Mouse (Mus musculus) heart, embryonic 15.5 days (tissue): Measurements from ENCODE around the gene Myl7. TPM values are rescaled to one million over a fixed set of nuclear protein-coding genes. Genes with fewer than 3 reads are reported as not detected.

Experiments
- ATAC-seq: fragments of 200-750 bp; cut with Nextera tagmentation; replicated peaks from 2 replicates; pipeline ENCODE4 v1.8.0; 2017; ENCODE audit warnings: low read depth, moderate TSS enrichment; ENCODE audit not compliant: insufficient number of reproducible peaks, insufficient read depth, low FRiP score
- H3K27ac ChIP-seq: fragments of 300-500 bp; sonication (generic); 2 replicates; pipeline ENCODE4 v1.5.1; 2015; ENCODE audit warnings: mild to moderate bottlenecking, inconsistent platforms
- H3K27me3 ChIP-seq: fragments of 300-500 bp; sonication (generic); 2 replicates; pipeline ENCODE4 v1.6.1; 2015; ENCODE audit warnings: inconsistent platforms
- H3K36me3 ChIP-seq: fragments of 300-500 bp; sonication (generic); 2 replicates; pipeline ENCODE4 v1.6.1; 2015; ENCODE audit warnings: mild to moderate bottlenecking, inconsistent platforms
- H3K4me1 ChIP-seq: fragments of 300-500 bp; sonication (generic); replicated peaks from 2 replicates; pipeline ENCODE4 v1.6.1; 2015; ENCODE audit warnings: inconsistent platforms
- H3K4me2 ChIP-seq: fragments of 300-500 bp; sonication (generic); 2 replicates; pipeline ENCODE4 v1.6.1; 2015; ENCODE audit warnings: inconsistent platforms, mild to moderate bottlenecking, moderate library complexity
- H3K4me3 ChIP-seq: fragments of 300-500 bp; sonication (generic); 2 replicates; pipeline ENCODE4 v1.5.1; 2015; ENCODE audit warnings: mild to moderate bottlenecking, inconsistent platforms
- H3K9ac ChIP-seq: fragments of 300-500 bp; sonication (generic); 2 replicates; pipeline ENCODE4 v1.6.1; 2015; ENCODE audit warnings: mild to moderate bottlenecking, inconsistent platforms
- H3K9me3 ChIP-seq: fragments of 300-500 bp; sonication (generic); replicated peaks from 2 replicates; pipeline ENCODE4 v1.6.1; 2016; ENCODE audit warnings: inconsistent platforms
- WGBS: fragments of 180-500 bp; shearing (Covaris S2); methylation state at CpG from one replicate; pipeline ENCODE4 v1.1.7; 2015; ENCODE audit warnings: mixed read lengths; 5-methylcytosine and 5-hydroxymethylcytosine counted together
- polyA plus RNA-seq: library from polyadenylated mRNA; unstranded; fragments of >200 nt; fragmentation: Nextera tagmentation; extraction: Ambion mirVana; gene quantifications from 2 replicates; pipeline ENCODE4 v1.2.1, GENCODE M21; 2015

The Myl7 gene
- polyA plus RNA-seq, 1 experiment from 2014 or later: 4,168 TPM

DNA sequence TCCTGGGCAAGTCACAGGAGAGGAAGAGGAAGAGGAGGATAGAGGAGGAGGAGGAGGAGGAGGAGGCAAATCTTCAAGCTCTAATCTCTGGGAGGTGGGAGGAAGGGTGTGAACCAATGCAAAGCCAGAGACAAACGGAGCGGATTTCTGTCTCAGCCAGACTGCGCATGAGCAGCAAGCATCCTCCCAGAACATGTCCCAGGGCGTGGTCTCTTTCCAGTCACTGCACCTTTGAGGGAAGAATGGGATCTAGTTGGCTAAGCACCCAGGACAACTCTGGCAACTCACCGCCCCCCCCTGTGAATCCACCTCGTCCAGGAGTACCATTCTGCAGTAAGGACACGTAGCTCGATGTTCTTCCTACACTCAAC lies 17.6 kb upstream of the Myl7 start:
- WGBS: 68% methylated on average over 8 of the region's 8 CpGs
- no peak overlapping the region for H3K9ac ChIP-seq
- no peaks in the 10 kb centered on the region for H3K36me3 ChIP-seq
- no peaks in the 10 kb centered on the region for H3K9me3 ChIP-seq
- H3K4me1 ChIP-seq: peaks cover 36% of the 10 kb centered on the region
- ATAC-seq: no peak
- H3K27ac ChIP-seq: no peak overlapping the region
- no peak overlapping the region for H3K4me3 ChIP-seq
- no peak overlapping the region; the same call in 1 of the 2 replicates for H3K4me2 ChIP-seq
- H3K27me3 ChIP-seq: no peaks in the 10 kb centered on the region

DNA sequence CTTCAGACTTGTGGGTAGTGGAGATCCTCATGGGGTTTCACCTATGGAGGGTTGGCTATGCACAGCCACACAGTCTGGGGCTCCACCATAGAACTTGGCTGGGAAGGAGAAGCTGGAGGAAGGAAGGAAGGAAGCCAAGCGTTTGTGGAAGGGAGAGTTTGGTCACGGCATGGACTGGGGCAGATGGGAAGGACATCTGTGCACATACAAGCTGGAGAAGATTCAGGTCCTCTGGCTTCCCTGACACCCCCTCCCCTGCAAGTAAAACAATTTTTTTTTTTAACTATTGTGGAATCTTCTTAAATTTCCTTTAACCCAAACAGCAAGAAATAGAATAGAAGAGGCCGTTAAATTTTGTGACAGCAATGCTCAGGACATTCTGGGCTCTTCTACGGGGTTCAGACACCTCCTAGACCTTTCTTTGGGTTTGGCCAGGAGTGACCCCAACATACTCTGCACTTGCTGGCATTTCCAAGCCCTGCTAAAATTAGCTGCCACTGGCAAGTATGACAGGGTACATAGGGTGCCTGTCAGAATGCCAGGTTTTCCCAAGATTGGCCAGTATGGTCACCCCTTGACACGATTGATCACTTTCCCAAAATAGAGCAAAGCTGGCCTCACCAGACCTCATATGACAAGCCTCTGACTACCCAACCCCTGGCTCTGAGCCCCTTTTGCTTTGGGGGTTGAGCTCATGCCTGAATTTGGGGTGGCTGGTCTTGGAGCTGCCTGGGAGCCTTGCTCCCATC lies 17.0 kb upstream of the Myl7 start:
- 65% methylated on average over 5 of the region's 5 CpGs for WGBS
- ATAC-seq: peak; percentile 32; the same call in 1 of the 2 replicates
- no peak overlapping the region for H3K27ac ChIP-seq
- no peak overlapping the region; the same call in 1 of the 2 replicates for H3K4me2 ChIP-seq
- no peak overlapping the region for H3K9ac ChIP-seq
- no peaks in the 10 kb centered on the region for H3K27me3 ChIP-seq
- H3K4me3 ChIP-seq: no peak overlapping the region
- H3K9me3 ChIP-seq: no peaks in the 10 kb centered on the region
- H3K36me3 ChIP-seq: no peaks in the 10 kb centered on the region
- peaks cover 35% of the 10 kb centered on the region for H3K4me1 ChIP-seq

DNA sequence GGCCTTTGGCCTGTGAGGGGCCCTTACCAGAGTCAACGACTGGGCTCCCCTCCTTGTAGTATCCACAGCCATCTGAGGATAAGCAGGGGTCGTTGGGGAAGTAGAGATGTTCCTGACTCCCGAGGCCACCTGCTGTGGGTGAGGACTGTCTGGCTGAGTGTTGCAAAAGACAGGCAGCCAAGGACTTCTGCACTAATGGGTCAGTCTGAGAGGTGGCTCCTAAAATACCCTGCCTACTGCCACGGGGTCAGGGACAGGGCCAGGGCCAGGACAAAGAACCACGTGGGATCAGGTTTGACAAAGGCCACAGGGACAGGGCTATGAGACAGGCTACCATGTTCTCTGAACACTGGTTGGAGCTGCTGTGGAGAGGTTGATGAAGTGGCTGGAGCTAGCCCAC lies 16.4 kb upstream of the Myl7 start:
- no peaks in the 10 kb centered on the region for H3K27me3 ChIP-seq
- no peak overlapping the region for H3K27ac ChIP-seq
- H3K9ac ChIP-seq: no peak overlapping the region
- no peaks in the 10 kb centered on the region for H3K36me3 ChIP-seq
- no peak for ATAC-seq
- H3K9me3 ChIP-seq: no peaks in the 10 kb centered on the region
- H3K4me2 ChIP-seq: no peak overlapping the region
- 50% methylated on average over 5 of the region's 5 CpGs for WGBS
- H3K4me1 ChIP-seq: peaks cover 30% of the 10 kb centered on the region
- H3K4me3 ChIP-seq: no peak overlapping the region

DNA sequence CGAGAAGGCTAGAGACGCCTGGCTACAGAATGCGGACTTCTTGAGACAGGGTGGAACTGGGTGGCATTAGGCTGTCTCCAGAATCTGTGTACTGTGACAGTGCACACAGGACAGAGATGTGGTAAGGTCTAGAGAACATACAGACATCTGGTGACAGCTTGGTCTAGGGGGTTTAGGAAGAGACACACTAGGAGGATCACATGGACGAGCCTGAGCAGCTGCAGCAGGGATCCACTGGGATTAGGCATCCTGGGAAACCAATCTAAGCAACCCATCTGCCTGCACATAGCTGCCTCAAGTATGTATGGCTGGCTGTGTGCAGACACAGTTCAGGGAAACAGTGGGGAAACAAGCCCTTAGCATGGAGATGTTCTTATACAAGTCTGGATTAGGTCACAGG lies 15.4 kb upstream of the Myl7 start:
- 83% methylated on average over 4 of the region's 4 CpGs for WGBS
- no peak for ATAC-seq
- no peak overlapping the region for H3K9ac ChIP-seq

DNA sequence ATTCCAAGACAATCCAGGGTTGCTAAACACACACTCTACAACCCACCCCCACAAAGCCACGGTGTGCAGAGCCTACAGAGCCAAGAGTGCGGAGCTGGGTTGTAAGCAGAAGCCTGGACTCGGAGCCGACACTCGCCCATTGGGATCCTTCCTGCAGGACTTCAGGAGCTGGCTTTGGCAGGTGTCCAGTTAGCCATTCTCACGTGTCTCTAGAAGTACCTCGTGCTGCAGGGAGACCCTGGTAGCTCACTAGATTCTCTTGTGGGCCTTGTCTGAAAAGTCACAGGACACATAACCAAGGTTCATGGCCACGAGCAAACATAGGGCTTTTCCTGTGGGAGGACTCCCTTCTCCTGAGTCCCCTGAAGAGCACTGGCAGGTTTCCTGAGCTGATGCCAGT lies 14.7 kb upstream of the Myl7 start:
- H3K4me1 ChIP-seq: peaks cover 30% of the 10 kb centered on the region
- H3K9me3 ChIP-seq: no peaks in the 10 kb centered on the region
- H3K9ac ChIP-seq: no peak overlapping the region
- H3K36me3 ChIP-seq: no peaks in the 10 kb centered on the region
- 44% methylated on average over 8 of the region's 8 CpGs for WGBS
- H3K27me3 ChIP-seq: no peaks in the 10 kb centered on the region
- no peak for ATAC-seq
- no peak overlapping the region for H3K4me2 ChIP-seq
- H3K4me3 ChIP-seq: no peak overlapping the region
- H3K27ac ChIP-seq: no peak overlapping the region

More for the DNA sequence above, 15.4 kb upstream of the Myl7 start:
- H3K9me3 ChIP-seq: no peaks in the 10 kb centered on the region
- peaks cover 30% of the 10 kb centered on the region for H3K4me1 ChIP-seq
- H3K27me3 ChIP-seq: no peaks in the 10 kb centered on the region
- no peak overlapping the region for H3K27ac ChIP-seq
- H3K36me3 ChIP-seq: no peaks in the 10 kb centered on the region
- no peak overlapping the region for H3K4me2 ChIP-seq
- H3K4me3 ChIP-seq: no peak overlapping the region

DNA sequence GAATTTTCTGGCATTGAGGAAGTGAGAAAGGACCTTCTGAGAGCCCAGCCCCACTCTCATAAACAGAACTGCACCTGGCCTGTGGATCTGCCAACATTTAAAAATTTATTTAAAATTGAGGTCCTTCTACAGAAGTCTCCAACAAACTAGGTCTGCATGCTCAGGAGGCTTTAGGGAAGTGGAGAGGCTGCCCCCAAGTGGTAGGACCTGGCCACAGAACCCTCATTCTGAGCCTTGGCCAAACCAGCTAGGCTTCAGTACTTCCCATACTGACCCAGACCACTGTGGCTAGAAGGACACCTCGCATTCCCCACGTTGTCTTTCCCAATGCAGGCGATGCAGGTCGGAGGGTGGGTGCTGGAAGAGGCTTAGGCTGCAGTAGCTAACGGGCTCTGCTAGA lies 14.1 kb upstream of the Myl7 start:
- no peak overlapping the region for H3K9ac ChIP-seq
- H3K4me3 ChIP-seq: no peak overlapping the region
- H3K27ac ChIP-seq: no peak overlapping the region
- H3K4me2 ChIP-seq: no peak overlapping the region
- 0 out of 2 replicates have a peak, but pooled peaks have one; percentile 45 for ATAC-seq
- H3K36me3 ChIP-seq: no peaks in the 10 kb centered on the region
- H3K4me1 ChIP-seq: peaks cover 26% of the 10 kb centered on the region
- H3K9me3 ChIP-seq: no peaks in the 10 kb centered on the region
- H3K27me3 ChIP-seq: no peaks in the 10 kb centered on the region
- WGBS: 31% methylated on average over 5 of the region's 5 CpGs

DNA sequence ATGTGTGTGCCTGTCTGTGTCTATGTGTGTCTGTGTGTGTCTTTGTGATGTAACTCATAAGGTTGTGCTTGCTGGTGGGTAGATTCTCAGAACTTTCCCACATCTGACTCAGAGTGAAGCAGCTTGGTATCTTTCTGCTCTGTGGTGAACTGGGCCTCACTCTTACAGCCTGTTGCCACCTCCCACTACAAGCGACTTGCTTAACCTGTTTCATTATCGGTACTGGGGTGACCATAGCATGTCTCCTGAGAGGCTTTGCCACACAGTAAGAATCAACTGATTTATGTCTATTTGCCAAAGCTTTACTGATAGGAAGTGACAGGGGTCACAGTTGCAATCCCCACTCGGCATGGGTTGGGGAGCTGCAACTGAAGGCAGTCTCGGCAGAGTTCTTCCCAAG lies 10.1 kb upstream of the Myl7 start:
- no peak overlapping the region for H3K4me2 ChIP-seq
- no peaks in the 10 kb centered on the region for H3K36me3 ChIP-seq
- WGBS: 64% methylated on average over 4 of the region's 4 CpGs
- H3K9me3 ChIP-seq: no peaks in the 10 kb centered on the region
- ATAC-seq: no peak
- no peak overlapping the region for H3K4me3 ChIP-seq
- peaks cover 8% of the 10 kb centered on the region for H3K4me1 ChIP-seq
- H3K9ac ChIP-seq: no peak overlapping the region
- H3K27ac ChIP-seq: no peak overlapping the region
- 0 out of 2 replicates have a peak, but pooled peaks cover under 1% of the 10 kb centered on the region for H3K27me3 ChIP-seq

DNA sequence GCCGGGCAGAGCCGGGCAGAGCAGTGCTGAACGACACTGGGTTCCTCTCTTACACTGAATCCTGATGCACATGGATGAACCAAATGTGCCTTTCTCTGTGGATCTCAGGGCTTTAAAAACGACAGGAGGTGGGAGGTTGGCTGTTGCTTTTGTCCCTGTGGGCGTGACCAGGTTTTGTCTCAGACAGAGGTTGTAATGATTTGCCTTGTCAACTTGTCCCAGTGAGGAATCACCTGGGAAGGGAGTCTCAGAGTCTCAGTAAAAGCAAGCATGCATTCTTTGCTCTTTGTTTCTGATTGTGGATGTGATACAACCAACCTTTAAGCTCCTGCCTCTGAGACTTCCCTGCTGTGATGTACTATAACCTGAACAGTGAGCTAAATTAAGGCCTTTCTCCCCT lies 8.5 kb upstream of the Myl7 start:
- Histone ChIP-seq H3K9me3 (no peaks in the 10 kb centered on the region), H3K27me3 (peaks cover 11% of the 10 kb centered on the region; the same call in 1 of the 2 replicates), H3K9ac (no peak overlapping the region), H3K4me2 (no peak overlapping the region), H3K27ac (no peak overlapping the region), H3K36me3 (no peaks in the 10 kb centered on the region), H3K4me1 (peaks cover 4% of the 10 kb centered on the region), H3K4me3 (no peak overlapping the region)
- 67% methylated on average over 5 of the region's 5 CpGs for WGBS
- ATAC-seq: no peak

DNA sequence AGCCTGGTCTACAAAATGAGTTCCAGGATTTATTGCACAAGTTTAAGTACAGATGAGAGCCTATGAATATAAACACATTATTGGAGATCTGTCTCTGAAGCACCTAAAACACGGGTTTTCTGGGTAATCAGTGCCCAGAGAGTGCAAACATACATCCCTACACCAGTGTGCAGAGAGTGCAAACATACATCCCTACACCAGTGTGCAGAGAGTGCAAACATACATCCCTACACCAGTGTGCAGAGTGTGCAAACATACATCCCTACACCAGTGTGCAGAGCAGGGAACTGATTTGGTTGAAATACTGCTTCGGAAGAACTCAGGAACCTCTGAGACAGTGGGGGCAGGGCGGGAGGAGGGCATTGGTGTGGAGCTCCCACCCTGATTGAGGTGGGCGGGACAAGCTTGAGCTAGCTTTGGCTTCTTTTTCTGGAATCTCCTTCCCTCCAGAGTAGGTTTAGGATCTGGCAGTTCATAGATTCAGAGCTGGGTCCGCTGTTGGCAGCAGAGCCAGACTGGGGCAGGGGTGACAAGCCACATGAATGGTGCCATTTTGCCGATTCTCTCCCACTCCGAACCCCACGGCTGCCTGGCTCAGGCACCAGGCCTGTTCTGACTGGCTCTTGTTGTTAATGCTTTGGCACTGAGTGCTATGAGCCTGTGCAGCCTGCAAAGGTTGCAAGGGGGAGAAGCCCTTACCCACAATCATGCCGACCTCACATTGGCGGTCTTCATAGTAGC lies 7.4 kb upstream of the Myl7 start:
- H3K9me3 ChIP-seq: no peaks in the 10 kb centered on the region
- no peak for ATAC-seq
- H3K4me2 ChIP-seq: no peak overlapping the region
- no peak overlapping the region for H3K9ac ChIP-seq
- WGBS: 85% methylated on average over 10 of the region's 10 CpGs
- H3K27me3 ChIP-seq: peaks cover 13% of the 10 kb centered on the region; the same call in 1 of the 2 replicates
- peaks cover 15% of the 10 kb centered on the region for H3K4me1 ChIP-seq
- H3K27ac ChIP-seq: no peak overlapping the region
- H3K36me3 ChIP-seq: no peaks in the 10 kb centered on the region
- no peak overlapping the region for H3K4me3 ChIP-seq

DNA sequence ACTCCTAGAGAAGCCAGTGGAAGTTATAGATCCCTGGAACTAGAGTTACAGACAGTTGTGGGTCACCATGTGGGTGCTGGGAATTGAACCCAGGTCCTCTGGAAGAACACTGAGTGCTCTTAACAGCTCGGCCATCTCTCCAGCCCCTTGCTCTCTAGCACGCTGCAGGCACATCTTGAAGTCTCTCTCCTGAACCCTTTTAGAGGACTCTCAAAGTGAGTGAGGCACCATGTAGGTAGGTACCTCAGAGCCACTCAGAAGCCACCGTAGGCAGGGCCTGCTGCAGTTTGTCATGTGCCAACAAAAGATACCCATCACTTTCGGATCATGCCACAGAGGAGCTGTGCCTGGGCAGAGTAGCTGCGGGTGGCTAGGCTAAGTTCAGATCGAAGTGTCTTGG lies 6.3 kb upstream of the Myl7 start:
- ATAC-seq: no peak
- WGBS: 84% methylated on average over 6 of the region's 6 CpGs
- no peak overlapping the region for H3K4me3 ChIP-seq
- H3K9ac ChIP-seq: no peak overlapping the region
- H3K9me3 ChIP-seq: no peaks in the 10 kb centered on the region
- H3K27me3 ChIP-seq: peaks cover 15% of the 10 kb centered on the region; the same call in 1 of the 2 replicates
- peaks cover 16% of the 10 kb centered on the region for H3K4me1 ChIP-seq
- no peak overlapping the region for H3K27ac ChIP-seq
- H3K4me2 ChIP-seq: no peak overlapping the region
- H3K36me3 ChIP-seq: no peaks in the 10 kb centered on the region

DNA sequence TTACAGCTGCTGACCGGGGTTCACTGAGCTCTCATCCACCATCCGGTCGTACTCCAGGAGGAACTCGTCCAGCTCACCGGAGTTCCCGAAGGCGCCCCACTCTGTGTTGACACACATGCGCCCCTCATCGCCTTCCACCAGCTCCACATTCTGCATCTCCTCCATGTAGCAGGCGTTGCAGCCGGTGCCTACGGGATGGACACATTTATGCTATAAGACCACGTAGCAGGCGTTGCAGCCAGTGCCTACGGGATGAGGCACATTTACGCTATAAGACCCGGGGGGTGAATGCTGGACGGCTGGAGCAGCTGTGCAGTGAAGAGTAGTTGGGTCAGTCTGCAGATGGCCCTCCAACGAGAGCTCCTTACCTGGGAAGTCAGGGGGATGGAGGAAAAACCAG lies 5.8 kb upstream of the Myl7 start:
- Histone ChIP-seq H3K9me3 (no peaks in the 10 kb centered on the region), H3K27ac (no peak overlapping the region), H3K4me1 (peaks cover 16% of the 10 kb centered on the region), H3K27me3 (peaks cover 15% of the 10 kb centered on the region; the same call in 1 of the 2 replicates), H3K36me3 (no peaks in the 10 kb centered on the region), H3K4me3 (no peak overlapping the region), H3K9ac (no peak overlapping the region), H3K4me2 (no peak overlapping the region)
- WGBS: 90% methylated on average over 19 of the region's 19 CpGs
- no peak for ATAC-seq
